Mouse (Mus musculus): ENCODE data around the gene Dhh. TPM values are rescaled to one million over a fixed set of nuclear protein-coding genes. Genes with fewer than 3 reads are reported as not detected.

Dhh gene
- polyA plus RNA-seq, 1 experiment from 2014 or later: 0.27 TPM

- Histone ChIP-seq H3K4me3 (peak overlapping the region; percentile 99; the same call in 1 of the 2 replicates), H3K36me3 (peaks cover 56% of the 10 kb centered on the region), H3K27ac (replicated peaks) (no peak overlapping the region), H3K9me3 (replicated peaks) (no peaks in the 10 kb centered on the region), H3K27me3 (ENCODE audit: low read depth, poor library complexity, severe bottlenecking) (no peaks in the 10 kb centered on the region), H3K4me1 (peaks cover 39% of the 10 kb centered on the region)
- whole genome bisulfite sequencing: 77% methylated on average over 6 of the region's 6 CpGs
- no peak for DNase-seq (ENCODE audit: low spot score)
These were observed 31.0 kb downstream of the Dhh start for GRCm38 (mm10) chr15:98867321-98867720.

GRCm38 (mm10) chr15:98866501-98866900 is 31.8 kb downstream of the Dhh start:
- Histone ChIP-seq H3K27ac (replicated peaks) (no peak overlapping the region), H3K27me3 (ENCODE audit: low read depth, poor library complexity, severe bottlenecking) (no peaks in the 10 kb centered on the region), H3K36me3 (peaks cover 64% of the 10 kb centered on the region), H3K4me1 (peaks cover 37% of the 10 kb centered on the region), H3K9me3 (replicated peaks) (no peaks in the 10 kb centered on the region), H3K4me3 (no peak overlapping the region)
- no peak for DNase-seq (ENCODE audit: low spot score)
- WGBS: 91% methylated on average over 5 of the region's 5 CpGs

GRCm38 (mm10) chr15:98865771-98866170 is 32.6 kb downstream of the Dhh start:
- H3K4me1 ChIP-seq: peaks cover 37% of the 10 kb centered on the region
- H3K4me3 ChIP-seq: no peak overlapping the region
- H3K27ac ChIP-seq (replicated peaks): no peak overlapping the region
- no peak for DNase-seq (ENCODE audit: low spot score)
- 93% methylated on average over 8 of the region's 8 CpGs for WGBS
- peaks cover 72% of the 10 kb centered on the region for H3K36me3 ChIP-seq
- no peaks in the 10 kb centered on the region for H3K27me3 ChIP-seq (ENCODE audit: low read depth, poor library complexity, severe bottlenecking)
- H3K9me3 ChIP-seq (replicated peaks): no peaks in the 10 kb centered on the region

GRCm38 (mm10) chr15:98864951-98865350 is 33.4 kb downstream of the Dhh start:
- H3K36me3 ChIP-seq: peaks cover 80% of the 10 kb centered on the region
- H3K27me3 ChIP-seq (ENCODE audit: low read depth, poor library complexity, severe bottlenecking): no peaks in the 10 kb centered on the region
- H3K4me1 ChIP-seq: peaks cover 30% of the 10 kb centered on the region
- H3K4me3 ChIP-seq: no peak overlapping the region
- 94% methylated on average over 6 of the region's 6 CpGs for WGBS
- no peak for DNase-seq (ENCODE audit: low spot score)
- H3K9me3 ChIP-seq (replicated peaks): no peaks in the 10 kb centered on the region
- no peak overlapping the region for H3K27ac ChIP-seq (replicated peaks)

- Histone ChIP-seq H3K36me3 (peaks cover 94% of the 10 kb centered on the region), H3K4me1 (peaks cover 16% of the 10 kb centered on the region), H3K4me3 (no peak overlapping the region), H3K27ac (replicated peaks) (no peak overlapping the region), H3K9me3 (replicated peaks) (no peaks in the 10 kb centered on the region), H3K27me3 (ENCODE audit: low read depth, poor library complexity, severe bottlenecking) (no peaks in the 10 kb centered on the region)
- 92% methylated on average over 12 of the region's 12 CpGs for WGBS
- DNase-seq (ENCODE audit: low spot score): no peak
These were observed 34.8 kb downstream of the Dhh start for GRCm38 (mm10) chr15:98863451-98863958.

GRCm38 (mm10) chr15:98861701-98862410 is 36.5 kb downstream of the Dhh start:
- DNase-seq (ENCODE audit: low spot score): no peak
- Histone ChIP-seq H3K9me3 (replicated peaks) (no peaks in the 10 kb centered on the region), H3K4me3 (0 out of 2 replicates have a peak overlapping the region, but pooled peaks have one; percentile 11), H3K4me1 (no peaks in the 10 kb centered on the region), H3K36me3 (peaks cover 100% of the 10 kb centered on the region), H3K27ac (replicated peaks) (no peak overlapping the region), H3K27me3 (ENCODE audit: low read depth, poor library complexity, severe bottlenecking) (no peaks in the 10 kb centered on the region)
- WGBS: 92% methylated on average over 21 of the region's 21 CpGs

GRCm38 (mm10) chr15:98860921-98861320 is 37.4 kb downstream of the Dhh start:
- H3K9me3 ChIP-seq (replicated peaks): no peaks in the 10 kb centered on the region
- DNase-seq (ENCODE audit: low spot score): no peak
- no peak overlapping the region for H3K4me3 ChIP-seq
- no peaks in the 10 kb centered on the region for H3K27me3 ChIP-seq (ENCODE audit: low read depth, poor library complexity, severe bottlenecking)
- H3K36me3 ChIP-seq: peaks cover 100% of the 10 kb centered on the region
- 96% methylated on average over 18 of the region's 18 CpGs for WGBS
- H3K4me1 ChIP-seq: no peaks in the 10 kb centered on the region
- no peak overlapping the region for H3K27ac ChIP-seq (replicated peaks)

- Histone ChIP-seq H3K9me3 (replicated peaks) (no peaks in the 10 kb centered on the region), H3K27ac (replicated peaks) (no peak overlapping the region), H3K36me3 (peaks cover 100% of the 10 kb centered on the region), H3K4me3 (no peak overlapping the region), H3K4me1 (no peaks in the 10 kb centered on the region), H3K27me3 (ENCODE audit: low read depth, poor library complexity, severe bottlenecking) (no peaks in the 10 kb centered on the region)
- DNase-seq (ENCODE audit: low spot score): no peak
- WGBS: 89% methylated on average over 9 of the region's 9 CpGs
These were observed 38.9 kb downstream of the Dhh start for GRCm38 (mm10) chr15:98859319-98860043.

GRCm38 (mm10) chr15:98854214-98854613 is 44.1 kb downstream of the Dhh start:
- DNase-seq (ENCODE audit: low spot score): no peak
- H3K9me3 ChIP-seq (replicated peaks): no peaks in the 10 kb centered on the region
- no peak overlapping the region for H3K27ac ChIP-seq (replicated peaks)
- H3K36me3 ChIP-seq: peaks cover 100% of the 10 kb centered on the region
- H3K4me3 ChIP-seq: no peak overlapping the region
- 95% methylated on average over 16 of the region's 16 CpGs for WGBS
- H3K4me1 ChIP-seq: no peaks in the 10 kb centered on the region
- no peaks in the 10 kb centered on the region for H3K27me3 ChIP-seq (ENCODE audit: low read depth, poor library complexity, severe bottlenecking)

- Histone ChIP-seq H3K4me1 (no peaks in the 10 kb centered on the region), H3K9me3 (replicated peaks) (no peaks in the 10 kb centered on the region), H3K27me3 (ENCODE audit: low read depth, poor library complexity, severe bottlenecking) (no peaks in the 10 kb centered on the region), H3K4me3 (no peak overlapping the region), H3K36me3 (peaks cover 100% of the 10 kb centered on the region), H3K27ac (replicated peaks) (no peak overlapping the region)
- DNase-seq (ENCODE audit: low spot score): no peak
- 97% methylated on average over 28 of the region's 28 CpGs for WGBS
These were observed 45.0 kb downstream of the Dhh start for GRCm38 (mm10) chr15:98853161-98853937.

- Histone ChIP-seq H3K4me1 (no peaks in the 10 kb centered on the region), H3K36me3 (peaks cover 100% of the 10 kb centered on the region), H3K9me3 (replicated peaks) (no peaks in the 10 kb centered on the region), H3K27ac (replicated peaks) (no peak overlapping the region), H3K4me3 (no peak overlapping the region), H3K27me3 (ENCODE audit: low read depth, poor library complexity, severe bottlenecking) (no peaks in the 10 kb centered on the region)
- WGBS: 93% methylated on average over 9 of the region's 9 CpGs
- no peak for DNase-seq (ENCODE audit: low spot score)
These were observed 45.6 kb downstream of the Dhh start for GRCm38 (mm10) chr15:98852733-98853132.

- Histone ChIP-seq H3K36me3 (peaks cover 100% of the 10 kb centered on the region), H3K9me3 (replicated peaks) (no peaks in the 10 kb centered on the region), H3K27ac (replicated peaks) (no peak overlapping the region), H3K4me3 (no peak overlapping the region), H3K4me1 (no peaks in the 10 kb centered on the region), H3K27me3 (ENCODE audit: low read depth, poor library complexity, severe bottlenecking) (no peaks in the 10 kb centered on the region)
- 97% methylated on average over 9 of the region's 9 CpGs for WGBS
- no peak for DNase-seq (ENCODE audit: low spot score)
These were observed 46.3 kb downstream of the Dhh start for GRCm38 (mm10) chr15:98852071-98852470.
